17 mouse cellular contexts compared by ENCODE assay signal in the genomic region with DNA sequence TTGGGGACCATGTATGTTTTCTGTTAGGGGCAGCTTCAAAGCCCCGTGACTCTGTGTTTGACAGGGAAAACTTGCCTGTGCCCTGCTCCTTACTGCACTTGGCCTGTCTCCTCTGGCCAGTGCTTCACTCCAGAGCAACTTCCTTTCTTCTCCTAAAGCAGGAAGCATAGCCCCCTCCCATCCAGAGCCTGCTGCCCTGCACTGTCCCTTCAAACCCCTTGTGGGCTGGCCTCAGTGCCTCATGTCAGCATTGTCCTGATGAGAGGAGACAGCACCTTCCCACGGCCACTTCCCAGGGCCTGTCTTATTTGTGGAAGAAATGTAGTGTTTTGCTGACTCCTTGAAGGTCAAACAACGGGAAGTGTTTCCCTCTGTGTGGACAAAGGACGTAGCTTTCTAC.
DNase-seq lines count a peak whose midpoint lies in the region; ATAC-seq and TF ChIP-seq lines count a peak whose summit lies in the region.
"Had no signal": no experiment of that assay in that cellular context is flagged by ENCODE, and none has a peak within 500 bp of the region (broad histone marks: within the 10 kb centered on the region; RNA-seq: fewer than 3 reads in every experiment).

No protein-coding gene starts in this region.

- H3K4me1 ChIP-seq in hindbrain, embryonic 10.5 days (replicated peaks), result peaks cover 90% of the 10 kb centered on the region
- H3K4me1 ChIP-seq in hindbrain, postnatal 0 days (ENCODE audit: insufficient read depth, low read length), result peaks cover 8% of the 10 kb centered on the region
- H3K4me1 ChIP-seq in lung, embryonic 14.5 days (ENCODE audit: insufficient read depth), result peaks cover 51% of the 10 kb centered on the region
- peaks cover 9% of the 10 kb centered on the region; the same call in 1 of the 2 replicates for H3K4me1 ChIP-seq in lung, adult 2 months (ENCODE audit: control insufficient read depth, insufficient read depth, low read length)
- peaks cover 33% of the 10 kb centered on the region for H3K4me1 ChIP-seq in stomach, embryonic 16.5 days (ENCODE audit: control insufficient read depth, insufficient read depth, low read length)

- no peak for TF ChIP-seq CTCF in hindbrain, postnatal 0 days (IDR thresholded peaks at IDR 0.05; ENCODE audit: low read depth)
- TF ChIP-seq CTCF in lung, embryonic 14.5 days (IDR thresholded peaks at IDR 0.05; ENCODE audit: low read depth), result no peak
- no peak for TF ChIP-seq CTCF in lung, adult 2 months (IDR thresholded peaks at IDR 0.05; ENCODE audit: insufficient read depth, low read length)

- H3K9ac ChIP-seq in hindbrain, postnatal 0 days (replicated peaks; ENCODE audit: low read length), result no peak overlapping the region
- no peak overlapping the region for H3K9ac ChIP-seq in lung, embryonic 14.5 days
- no peak overlapping the region for H3K9ac ChIP-seq in stomach, embryonic 16.5 days (ENCODE audit: low read length)
- H3K9ac ChIP-seq: neural tube, embryonic 13.5 days had no signal

- H3K36me3 ChIP-seq in hindbrain, embryonic 10.5 days, result no peaks in the 10 kb centered on the region
- H3K36me3 ChIP-seq in hindbrain, postnatal 0 days (ENCODE audit: insufficient read depth, low read length), result no peaks in the 10 kb centered on the region
- no peaks in the 10 kb centered on the region for H3K36me3 ChIP-seq in lung, embryonic 14.5 days (ENCODE audit: insufficient read depth)
- H3K36me3 ChIP-seq in stomach, embryonic 16.5 days (ENCODE audit: control insufficient read depth, insufficient read depth, low read length), result no peaks in the 10 kb centered on the region
- H3K36me3 ChIP-seq: neural tube, embryonic 13.5 days had no signal

- DNase-seq in embryo, embryonic 10 days (ENCODE audit: low spot score), result peak; percentile 48
- DNase-seq in embryo, embryonic 11 days, result no peak
- no peak for DNase-seq in hindbrain, embryonic 10.5 days (ENCODE audit: low spot score)
- DNase-seq in hindbrain, postnatal 0 days (ENCODE audit: low spot score), result no peak
- DNase-seq in lung, embryonic 14.5 days, result no peak
- DNase-seq in lung, adult 2 months, result no peak
- no peak for DNase-seq in right cerebral cortex, adult 18-20 months
- DNase-seq: adrenal gland, postnatal 25 days; cerebellum, postnatal 25 days; heart, adult 2 months; layer of hippocampus, adult 9-11 months; lung, postnatal 36 days; thymus, adult 18-20 months had no signal

- no peak overlapping the region for H3K4me3 ChIP-seq in hindbrain, embryonic 10.5 days
- no peak overlapping the region for H3K4me3 ChIP-seq in hindbrain, postnatal 0 days (ENCODE audit: low read length)
- no peak overlapping the region for H3K4me3 ChIP-seq in lung, embryonic 14.5 days (ENCODE audit: low read depth, low read length)
- no peak overlapping the region for H3K4me3 ChIP-seq in lung, adult 2 months (replicated peaks; ENCODE audit: extremely low read depth, low read depth, low read length)
- no peak overlapping the region for H3K4me3 ChIP-seq in stomach, embryonic 16.5 days (replicated peaks; ENCODE audit: low read length)
- H3K4me3 ChIP-seq: heart, adult 2 months; neural tube, embryonic 13.5 days had no signal

- peaks cover 89% of the 10 kb centered on the region for H3K27me3 ChIP-seq in hindbrain, embryonic 10.5 days (ENCODE audit: insufficient read depth, poor library complexity, severe bottlenecking)
- H3K27me3 ChIP-seq in hindbrain, postnatal 0 days (ENCODE audit: insufficient read depth, low read length), result no peaks in the 10 kb centered on the region
- H3K27me3 ChIP-seq in lung, embryonic 14.5 days (ENCODE audit: insufficient read depth, low read length), result no peaks in the 10 kb centered on the region
- no peaks in the 10 kb centered on the region for H3K27me3 ChIP-seq in stomach, embryonic 16.5 days (ENCODE audit: control insufficient read depth, insufficient read depth, low read length)

- no peak overlapping the region for H3K4me2 ChIP-seq in hindbrain, postnatal 0 days (ENCODE audit: low read depth, low read length)
- H3K4me2 ChIP-seq in lung, embryonic 14.5 days, result no peak overlapping the region
- no peak overlapping the region for H3K4me2 ChIP-seq in stomach, embryonic 16.5 days (ENCODE audit: low read depth, low read length)
- H3K4me2 ChIP-seq: neural tube, embryonic 13.5 days had no signal

- TF ChIP-seq POLR2A in lung, adult 2 months (IDR thresholded peaks at IDR 0.05; ENCODE audit: borderline replicate concordance, extremely low read depth, low read depth, low read length), result no peak

- no peaks in the 10 kb centered on the region for H3K9me3 ChIP-seq in hindbrain, embryonic 10.5 days
- no peaks in the 10 kb centered on the region for H3K9me3 ChIP-seq in hindbrain, postnatal 0 days (ENCODE audit: low read length)
- no peaks in the 10 kb centered on the region for H3K9me3 ChIP-seq in lung, embryonic 14.5 days (ENCODE audit: low read depth, low read length)
- no peaks in the 10 kb centered on the region for H3K9me3 ChIP-seq in stomach, embryonic 16.5 days (replicated peaks; ENCODE audit: control insufficient read depth, low read length)
- H3K9me3 ChIP-seq: neural tube, embryonic 13.5 days had no signal

- ATAC-seq in hindbrain, postnatal 0 days, result no peak
- peak; percentile 18; the same call in 1 of the 2 replicates for ATAC-seq in lung, embryonic 14.5 days (ENCODE audit: insufficient read depth)
- no peak for ATAC-seq in stomach, embryonic 16.5 days (ENCODE audit: insufficient read depth, low FRiP score)
- ATAC-seq: intestine, postnatal 0 days; midbrain, embryonic 16.5 days had no signal

- WGBS in hindbrain, embryonic 10.5 days, result 37% methylated on average over 4 of the region's 4 CpGs
- WGBS in hindbrain, postnatal 0 days, result 59% methylated on average over 4 of the region's 4 CpGs
- 60% methylated on average over 4 of the region's 4 CpGs for WGBS in lung, embryonic 14.5 days
- WGBS in lung, adult 2 months, result 81% methylated on average over 4 of the region's 4 CpGs
- 65% methylated on average over 4 of the region's 4 CpGs for WGBS in stomach, embryonic 16.5 days

- peak overlapping the region; percentile 79 for H3K27ac ChIP-seq in hindbrain, embryonic 10.5 days
- H3K27ac ChIP-seq in hindbrain, postnatal 0 days, result no peak overlapping the region
- H3K27ac ChIP-seq in lung, embryonic 14.5 days (ENCODE audit: low read depth), result no peak overlapping the region
- 0 out of 2 replicates have a peak overlapping the region, but pooled peaks have one; percentile 22 for H3K27ac ChIP-seq in stomach, embryonic 16.5 days (ENCODE audit: low read length)
- H3K27ac ChIP-seq: heart, adult 2 months; neural tube, embryonic 13.5 days had no signal

Comparison
In these comparisons a context has a peak if more than half of its experiments do, and no peak if none do; other contexts are left out.
1. H3K27ac ChIP-seq: peak in hindbrain, embryonic 10.5 days (single experiment) and stomach, embryonic 16.5 days (single experiment); none in hindbrain, postnatal 0 days (single experiment) and lung, embryonic 14.5 days (single experiment).